8 mouse cellular contexts compared by ENCODE assay signal in genomic region chr17:14397456-14397855, GRCm38 (mm10).
DNase-seq lines count a peak whose midpoint lies in the region; ATAC-seq lines count a peak whose summit lies in the region.

No protein-coding gene starts in this region.

- no peaks in the 10 kb centered on the region for H3K9me3 ChIP-seq in liver, embryonic 11.5 days (ENCODE audit: control insufficient read depth, low read length)
- no peaks in the 10 kb centered on the region for H3K9me3 ChIP-seq in embryonic facial prominence, embryonic 15.5 days (replicated peaks)

- H3K4me3 ChIP-seq in liver, embryonic 11.5 days (ENCODE audit: low read depth, low read length), result no peak overlapping the region
- H3K4me3 ChIP-seq in embryonic facial prominence, embryonic 15.5 days (replicated peaks), result no peak overlapping the region

- ATAC-seq in liver, embryonic 11.5 days (replicated peaks; ENCODE audit: low FRiP score), result no peak
- ATAC-seq in embryonic facial prominence, embryonic 15.5 days (ENCODE audit: insufficient number of reproducible peaks, low FRiP score, low TSS enrichment, low read depth), result peak; percentile 45; the same call in 1 of the 2 replicates
- ATAC-seq in granulocyte monocyte progenitor cell, adult 5-6 weeks (replicated peaks; ENCODE audit: poor library complexity, severe bottlenecking), result no peak

- H3K9ac ChIP-seq in liver, embryonic 11.5 days (ENCODE audit: low read depth, low read length), result no peak overlapping the region
- H3K9ac ChIP-seq in embryonic facial prominence, embryonic 15.5 days, result no peak overlapping the region

- 67% methylated on average over 5 of the region's 5 CpGs for WGBS in liver, embryonic 11.5 days
- 34% methylated on average over 5 of the region's 5 CpGs for WGBS in embryonic facial prominence, embryonic 15.5 days

- no peak overlapping the region for H3K27ac ChIP-seq in liver, embryonic 11.5 days (ENCODE audit: low read depth, low read length)
- no peak overlapping the region for H3K27ac ChIP-seq in embryonic facial prominence, embryonic 15.5 days (replicated peaks)

- no peaks in the 10 kb centered on the region for H3K27me3 ChIP-seq in liver, embryonic 11.5 days (replicated peaks; ENCODE audit: control insufficient read depth, insufficient read depth, low read length)
- H3K27me3 ChIP-seq in embryonic facial prominence, embryonic 15.5 days, result no peaks in the 10 kb centered on the region

- peak; percentile 24 for DNase-seq in liver
- no peak for DNase-seq in liver, embryonic 11.5 days (ENCODE audit: low spot score)
- peak; percentile 73 for DNase-seq in kidney, adult 18-20 months
- DNase-seq in ovary, adult 18-20 months (ENCODE audit: low spot score), result peak; percentile 75
- no peak for DNase-seq in cerebellum, postnatal 25 days
- DNase-seq in left cerebral cortex, adult 9 months (ENCODE audit: low spot score in 2 of 2), result no peak

- no peaks in the 10 kb centered on the region for H3K4me1 ChIP-seq in liver, embryonic 11.5 days (replicated peaks; ENCODE audit: control insufficient read depth, insufficient read depth, low read length)
- H3K4me1 ChIP-seq in embryonic facial prominence, embryonic 15.5 days, result peaks cover 29% of the 10 kb centered on the region

- no peak overlapping the region for H3K4me2 ChIP-seq in liver, embryonic 11.5 days
- no peak overlapping the region for H3K4me2 ChIP-seq in embryonic facial prominence, embryonic 15.5 days (replicated peaks)

- H3K36me3 ChIP-seq in liver, embryonic 11.5 days (ENCODE audit: control insufficient read depth, insufficient read depth, low read length), result no peaks in the 10 kb centered on the region
- H3K36me3 ChIP-seq in embryonic facial prominence, embryonic 15.5 days, result no peaks in the 10 kb centered on the region

Comparison
In these comparisons a context has a peak if more than half of its experiments do, and no peak if none do; other contexts are left out.
1. DNase-seq: peak in liver (single experiment), kidney, adult 18-20 months (single experiment) and ovary, adult 18-20 months (single experiment); none in liver, embryonic 11.5 days (single experiment), cerebellum, postnatal 25 days (0 of 2) and left cerebral cortex, adult 9 months (0 of 2).